Mouse (Mus musculus): Measurements from ENCODE around the gene Prss56.

DNA sequence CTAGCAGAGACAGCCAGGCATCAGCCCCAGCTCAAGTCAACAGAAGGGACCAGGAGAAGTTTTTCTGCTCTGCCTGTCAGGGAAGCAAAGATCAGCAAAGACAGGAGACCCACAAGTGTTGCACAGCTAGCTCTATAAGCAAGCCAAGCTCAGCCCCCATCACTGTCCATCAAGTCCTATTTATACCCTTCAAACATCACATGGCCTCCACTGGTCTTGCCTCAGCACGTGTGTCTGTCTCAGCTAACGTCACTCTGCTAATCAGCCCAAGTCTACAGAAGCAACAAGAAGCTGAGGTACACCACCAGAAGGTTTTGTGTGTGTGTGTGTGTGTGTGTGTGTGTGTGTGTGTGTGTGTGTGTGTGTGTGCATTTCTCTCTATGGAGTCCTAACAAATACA, 17.7 kb downstream of the Prss56 start:
- TF ChIP-seq CTCF (IDR thresholded peaks at IDR 0.05; ENCODE audit: insufficient read depth, low read depth, low read length), result no peak
- no peak for TF ChIP-seq POLR2A (IDR thresholded peaks at IDR 0.05; ENCODE audit: insufficient read depth, low read depth, low read length)

All from olfactory bulb, adult 2 months (tissue).